Mouse (Mus musculus) lung, postnatal 10 days (tissue): ENCODE results near the gene Det1.

Experiments
- DNase-seq: peaks from one replicate; pipeline ENCODE4 v3.0.0; 2021

Gene Det1

GRCm38 (mm10) chr7:78846066-78846716 lies 872 bp downstream of the Det1 start:
- no peak for DNase-seq

GRCm38 (mm10) chr7:78841601-78842000 lies 5.5 kb downstream of the Det1 start:
- no peak for DNase-seq

GRCm38 (mm10) chr7:78837250-78837649 lies 9.8 kb downstream of the Det1 start:
- DNase-seq: no peak

- DNase-seq: no peak
Observed at GRCm38 (mm10) chr7:78835656-78836055, 11.4 kb downstream of the Det1 start.

- peak; percentile 34 for DNase-seq
Observed at GRCm38 (mm10) chr7:78827749-78828362, 19.2 kb downstream of the Det1 start.

- DNase-seq: peak; percentile 65
Observed at GRCm38 (mm10) chr7:78826682-78827385, 20.2 kb downstream of the Det1 start.

- DNase-seq: no peak
Observed at GRCm38 (mm10) chr7:78818336-78818735, 28.7 kb downstream of the Det1 start.

- no peak for DNase-seq
Observed at GRCm38 (mm10) chr7:78814766-78815165, 32.3 kb downstream of the Det1 start.

GRCm38 (mm10) chr7:78813791-78814190 lies 33.3 kb downstream of the Det1 start:
- DNase-seq: no peak

GRCm38 (mm10) chr7:78807192-78807591 lies 39.9 kb downstream of the Det1 start:
- no peak for DNase-seq

GRCm38 (mm10) chr7:78803841-78804240 lies 43.2 kb downstream of the Det1 start:
- DNase-seq: peak; percentile 25

- DNase-seq: no peak
Observed at GRCm38 (mm10) chr7:78799730-78800496, 47.1 kb downstream of the Det1 start.

GRCm38 (mm10) chr7:78797843-78798455 lies 49.1 kb downstream of the Det1 start:
- DNase-seq: no peak

GRCm38 (mm10) chr7:78796624-78797023 lies 50.4 kb downstream of the Det1 start:
- DNase-seq: no peak

- DNase-seq: no peak
Observed at GRCm38 (mm10) chr7:78794571-78795092, 52.4 kb downstream of the Det1 start.

GRCm38 (mm10) chr7:78793895-78794570 lies 53.0 kb downstream of the Det1 start:
- DNase-seq: no peak

- DNase-seq: peak; percentile 62
Observed at GRCm38 (mm10) chr7:78791359-78792222, 55.5 kb downstream of the Det1 start.

- no peak for DNase-seq
Observed at GRCm38 (mm10) chr7:78787793-78788380, 59.2 kb downstream of the Det1 start.

GRCm38 (mm10) chr7:78785906-78786305 lies 61.2 kb downstream of the Det1 start:
- DNase-seq: no peak
